24 mouse cellular contexts compared by ENCODE assay signal in the genomic region with DNA sequence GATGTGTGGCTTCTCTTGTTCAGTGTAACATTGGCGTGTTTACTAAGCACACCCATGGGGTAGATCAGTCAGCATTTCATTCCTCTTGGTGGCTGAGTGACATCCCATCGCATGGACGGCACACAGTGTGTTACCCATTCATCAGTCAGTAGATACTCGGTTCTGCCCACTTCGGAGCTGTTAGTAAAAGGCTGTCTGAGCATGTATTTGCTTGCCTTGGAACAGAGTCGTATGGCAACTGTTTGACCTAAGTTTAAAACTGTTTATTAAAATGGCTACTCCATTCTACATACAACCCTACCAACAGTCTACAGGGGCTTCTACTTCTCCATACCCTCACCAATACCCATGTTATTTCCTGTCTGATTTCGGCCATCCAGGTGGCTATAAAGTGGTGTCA. TPM values are rescaled to one million over a fixed set of nuclear protein-coding genes. Genes with fewer than 3 reads are reported as not detected.
DNase-seq lines count a peak whose midpoint lies in the region; ATAC-seq lines count a peak whose summit lies in the region.
"Had no signal": no experiment of that assay in that cellular context is flagged by ENCODE, and none has a peak within 500 bp of the region (broad histone marks: within the 10 kb centered on the region; RNA-seq: fewer than 3 reads in every experiment).

No protein-coding gene starts in this region.

- no peak overlapping the region for H3K4me3 ChIP-seq in intestine, embryonic 14.5 days (ENCODE audit: low read depth, low read length)
- H3K4me3 ChIP-seq in intestine, embryonic 15.5 days (replicated peaks): no peak overlapping the region
- H3K4me3 ChIP-seq: embryonic facial prominence, embryonic 10.5 days; embryonic facial prominence, embryonic 12.5 days; forebrain, embryonic 13.5 days; forebrain, embryonic 15.5 days had no signal

- no peak overlapping the region for H3K9ac ChIP-seq in intestine, embryonic 14.5 days (ENCODE audit: low read length)
- H3K9ac ChIP-seq in intestine, embryonic 15.5 days: no peak overlapping the region
- H3K9ac ChIP-seq: embryonic facial prominence, embryonic 12.5 days; forebrain, embryonic 13.5 days; forebrain, embryonic 15.5 days had no signal

- H3K4me2 ChIP-seq in intestine, embryonic 14.5 days (ENCODE audit: low read length): no peak overlapping the region
- H3K4me2 ChIP-seq in intestine, embryonic 15.5 days (replicated peaks): no peak overlapping the region
- H3K4me2 ChIP-seq: embryonic facial prominence, embryonic 12.5 days; forebrain, embryonic 13.5 days; forebrain, embryonic 15.5 days had no signal

- 88% methylated on average over 7 of the region's 7 CpGs for WGBS in intestine, embryonic 14.5 days
- 90% methylated on average over 7 of the region's 7 CpGs for WGBS in intestine, embryonic 15.5 days

- H3K36me3 ChIP-seq in intestine, embryonic 14.5 days (ENCODE audit: control insufficient read depth, insufficient read depth, low read length): no peaks in the 10 kb centered on the region
- H3K36me3 ChIP-seq in intestine, embryonic 15.5 days: no peaks in the 10 kb centered on the region
- H3K36me3 ChIP-seq: embryonic facial prominence, embryonic 10.5 days; embryonic facial prominence, embryonic 12.5 days; forebrain, embryonic 15.5 days; G1E had no signal

- no peak for ATAC-seq in intestine, embryonic 14.5 days (replicated peaks; ENCODE audit: low FRiP score, low TSS enrichment, low read depth)
- no peak for ATAC-seq in intestine, embryonic 15.5 days
- ATAC-seq: activated CD4-positive, CD25-positive, alpha-beta regulatory T cell, adult 4 months; CD4-positive, CD25-positive, alpha-beta regulatory T cell, adult 4 months; forebrain, embryonic 13.5 days; forebrain, embryonic 15.5 days; Patski had no signal

- DNase-seq in heart, adult 11 months: peak; percentile 55
- no peak for DNase-seq in heart, postnatal 25 days (ENCODE audit: low spot score)
- DNase-seq in intestine, embryonic 14.5 days (ENCODE audit: low spot score): peak; percentile 38
- peak; percentile 9 for DNase-seq in testis, postnatal 10 days (ENCODE audit: low spot score)
- DNase-seq in testis, postnatal 14 days (ENCODE audit: low spot score): no peak
- DNase-seq: adrenal gland, adult 8-10 months; adrenal gland, postnatal 14 days; adrenal gland, postnatal 36 days; B cell, adult 2 months; cerebellum, adult 11-12 months; cerebellum, adult 2 months; cerebellum, adult 9-10 months; cerebellum, postnatal 10 days; cerebellum, postnatal 25 days had no signal

- intact Hi-C loops in heart, postnatal 25 days (cut with DNase I): no loop called here

- no peaks in the 10 kb centered on the region for H3K27me3 ChIP-seq in intestine, embryonic 14.5 days (replicated peaks; ENCODE audit: control insufficient read depth, insufficient read depth, low read length)
- H3K27me3 ChIP-seq in intestine, embryonic 15.5 days (replicated peaks): no peaks in the 10 kb centered on the region
- H3K27me3 ChIP-seq: CH12.LX; embryonic facial prominence, embryonic 12.5 days; forebrain, embryonic 13.5 days; forebrain, embryonic 15.5 days; Patski had no signal

- no peak overlapping the region for H3K27ac ChIP-seq in intestine, embryonic 14.5 days (ENCODE audit: low read depth)
- H3K27ac ChIP-seq in intestine, embryonic 15.5 days: no peak overlapping the region
- H3K27ac ChIP-seq: embryonic facial prominence, embryonic 10.5 days; embryonic facial prominence, embryonic 12.5 days; forebrain, embryonic 13.5 days; forebrain, embryonic 15.5 days had no signal

- H3K4me1 ChIP-seq in intestine, embryonic 14.5 days (replicated peaks; ENCODE audit: control insufficient read depth, insufficient read depth, low read length): peaks cover 20% of the 10 kb centered on the region; the same call in 1 of the 2 replicates
- peaks cover 16% of the 10 kb centered on the region for H3K4me1 ChIP-seq in intestine, embryonic 15.5 days (replicated peaks)

- H3K9me3 ChIP-seq in intestine, embryonic 14.5 days (ENCODE audit: control insufficient read depth, low read length): no peaks in the 10 kb centered on the region
- no peaks in the 10 kb centered on the region for H3K9me3 ChIP-seq in intestine, embryonic 15.5 days
- H3K9me3 ChIP-seq: embryonic facial prominence, embryonic 10.5 days; embryonic facial prominence, embryonic 12.5 days; forebrain, embryonic 13.5 days; forebrain, embryonic 15.5 days; G1E had no signal

RNA-seq across cellular contexts. Expression of gene Gpr156, which starts 50.6 kb away (rescaled TPM):
- total RNA-seq in heart, postnatal 25 days (2021): not detected
- polyA plus RNA-seq in intestine, embryonic 14.5 days (2014; fragmentation: Nextera tagmentation; extraction: Ambion mirVana): 0.42 and 0.61 TPM in 2 replicates
- polyA plus RNA-seq in intestine, embryonic 15.5 days (2015; fragmentation: Nextera tagmentation; extraction: Ambion mirVana): 0.11 and 0.23 TPM in 2 replicates
- polyA plus RNA-seq: activated CD4-positive, CD25-positive, alpha-beta regulatory T cell, adult 4 months; CD4-positive, CD25-positive, alpha-beta regulatory T cell, adult 4 months; G1E had no signal

Comparison
In these comparisons a context has a peak if more than half of its experiments do, and no peak if none do; other contexts are left out.
1. DNase-seq: peak in heart, adult 11 months (single experiment), intestine, embryonic 14.5 days (single experiment) and testis, postnatal 10 days (single experiment); none in heart, postnatal 25 days (single experiment) and testis, postnatal 14 days (single experiment).